ENCODE assay signal across 8 mouse cellular contexts in the genomic region with DNA sequence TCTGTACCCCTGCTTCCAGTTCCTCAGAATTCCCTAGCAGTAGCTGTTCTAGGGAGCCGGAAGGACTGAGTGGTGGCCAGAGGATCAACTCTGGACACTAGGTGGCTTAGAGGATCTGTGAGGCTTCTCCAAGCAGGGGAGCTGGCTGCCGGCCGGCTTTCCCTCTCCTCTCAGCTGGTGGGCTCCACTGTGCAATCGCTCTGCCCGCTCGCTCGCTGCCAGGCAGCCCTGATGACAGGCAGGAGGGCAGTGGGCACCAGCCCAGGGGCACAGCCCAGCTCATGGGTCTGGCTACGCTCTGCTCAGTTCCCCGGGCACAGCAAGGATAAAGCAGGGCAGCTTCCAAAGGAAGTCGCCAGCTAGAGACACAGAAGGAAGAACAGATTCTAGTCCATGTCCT. TPM values are rescaled to one million over a fixed set of nuclear protein-coding genes. Genes with fewer than 3 reads are reported as not detected.
DNase-seq lines count a peak whose midpoint lies in the region; ATAC-seq lines count a peak whose summit lies in the region.

No protein-coding gene starts in this region.

- no peak overlapping the region for H3K4me3 ChIP-seq in forebrain, embryonic 12.5 days (replicated peaks)
- peak overlapping the region; percentile 32 for H3K4me3 ChIP-seq in hindbrain, embryonic 10.5 days
- peak overlapping the region; percentile 6; the same call in 1 of the 2 replicates for H3K4me3 ChIP-seq in midbrain, embryonic 16.5 days (ENCODE audit: low read depth, low read length)

- H3K27ac ChIP-seq in forebrain, embryonic 12.5 days: no peak overlapping the region
- H3K27ac ChIP-seq in hindbrain, embryonic 10.5 days: peak overlapping the region; percentile 69
- no peak overlapping the region for H3K27ac ChIP-seq in midbrain, embryonic 16.5 days (ENCODE audit: low read length)

- no peaks in the 10 kb centered on the region for H3K36me3 ChIP-seq in forebrain, embryonic 12.5 days (replicated peaks)
- H3K36me3 ChIP-seq in hindbrain, embryonic 10.5 days: no peaks in the 10 kb centered on the region
- H3K36me3 ChIP-seq in midbrain, embryonic 16.5 days (ENCODE audit: control insufficient read depth, insufficient read depth, low read length): no peaks in the 10 kb centered on the region

- no peak overlapping the region for H3K9ac ChIP-seq in forebrain, embryonic 12.5 days
- peak overlapping the region; percentile 39 for H3K9ac ChIP-seq in midbrain, embryonic 16.5 days (ENCODE audit: low read depth, low read length)

- H3K4me2 ChIP-seq in forebrain, embryonic 12.5 days: peak overlapping the region; percentile 15; the same call in 1 of the 2 replicates
- H3K4me2 ChIP-seq in midbrain, embryonic 16.5 days (ENCODE audit: low read length): peak overlapping the region; percentile 34; the same call in 1 of the 2 replicates

- no peaks in the 10 kb centered on the region for H3K9me3 ChIP-seq in forebrain, embryonic 12.5 days
- no peaks in the 10 kb centered on the region for H3K9me3 ChIP-seq in hindbrain, embryonic 10.5 days
- H3K9me3 ChIP-seq in midbrain, embryonic 16.5 days (replicated peaks; ENCODE audit: control insufficient read depth, low read length, poor library complexity, severe bottlenecking): no peaks in the 10 kb centered on the region

- peaks cover 86% of the 10 kb centered on the region for H3K27me3 ChIP-seq in forebrain, embryonic 12.5 days
- peaks cover 99% of the 10 kb centered on the region for H3K27me3 ChIP-seq in hindbrain, embryonic 10.5 days (ENCODE audit: insufficient read depth, poor library complexity, severe bottlenecking)
- H3K27me3 ChIP-seq in midbrain, embryonic 16.5 days (ENCODE audit: control insufficient read depth, insufficient read depth, low read depth, low read length): peaks cover 25% of the 10 kb centered on the region

- DNase-seq in 3T3-L1 (ENCODE audit: low read depth, low spot score) (peak; percentile 39), adipocyte (ENCODE audit: low spot score) (no peak)
- DNase-seq in adrenal gland, postnatal 36 days: peak; percentile 23 to 28
- peak; percentile 65 for DNase-seq in hindbrain, embryonic 10.5 days (ENCODE audit: low spot score)
- peak; percentile 36 to 59 for DNase-seq in layer of hippocampus, postnatal 14 days (ENCODE audit: low spot score in 2 of 2)

- WGBS in forebrain, embryonic 12.5 days: 15% methylated on average over 10 of the region's 10 CpGs
- 11% methylated on average over 10 of the region's 10 CpGs for WGBS in hindbrain, embryonic 10.5 days
- 12% methylated on average over 7 of the region's 10 CpGs for WGBS in midbrain, embryonic 16.5 days

- H3K4me1 ChIP-seq in forebrain, embryonic 12.5 days: peaks cover 60% of the 10 kb centered on the region
- H3K4me1 ChIP-seq in hindbrain, embryonic 10.5 days (replicated peaks): peaks cover 96% of the 10 kb centered on the region
- H3K4me1 ChIP-seq in midbrain, embryonic 16.5 days (ENCODE audit: control insufficient read depth, insufficient read depth, low read length): peaks cover 27% of the 10 kb centered on the region

- peak; percentile 68 for ATAC-seq in forebrain, embryonic 12.5 days (ENCODE audit: low FRiP score)
- peak; percentile 84 for ATAC-seq in midbrain, embryonic 16.5 days
- ATAC-seq in megakaryocyte, adult 5-6 weeks (ENCODE audit: poor library complexity, severe bottlenecking): no peak

RNA-seq across cellular contexts. Expression of gene Casz1, which starts 7.7 kb away (rescaled TPM):
- total RNA-seq in adrenal gland, postnatal 36 days (2021): 1 to 10 TPM; 2.4 to 5.7 TPM
- polyA plus RNA-seq in forebrain, embryonic 12.5 days (2016; fragmentation: Nextera tagmentation; extraction: Ambion mirVana): 2.8 and 3.1 TPM in 2 replicates
- 13.8 and 14.4 TPM in 2 replicates for polyA plus RNA-seq in hindbrain, embryonic 10.5 days (2016; fragmentation: Nextera tagmentation; extraction: Ambion mirVana)
- total RNA-seq in layer of hippocampus, postnatal 14 days (2021): 1 to 10 TPM in 1 of 2 experiments, under 1 TPM in 1; 0.88 to 1.1 TPM
- polyA plus RNA-seq in midbrain, embryonic 16.5 days (2015; fragmentation: Nextera tagmentation; extraction: Ambion mirVana): 2.6 TPM in 2 replicates
- total RNA-seq in megakaryocyte, adult 5-6 weeks (2015): 3.0 and 3.3 TPM in 2 replicates
- 1.7 and 2.5 TPM in 2 replicates for total RNA-seq in megakaryocyte, adult 5-6 weeks (2017)
